Mouse (Mus musculus) liver, adult 2 months (tissue): ENCODE data around the gene Fmo6.

Experiments
- CTCF ChIP-seq: fragments of 200-500 bp; IDR thresholded peaks from 2 replicates; pipeline ENCODE4 v1.5.1; 2011; ENCODE audit warnings: low read depth, low read length, control low read depth
- POLR2A ChIP-seq: fragments of 200-500 bp; IDR thresholded peaks from 2 replicates; pipeline ENCODE4 v1.6.1; 2011; ENCODE audit warnings: low read length, control low read depth; ENCODE audit not compliant: insufficient read depth; ENCODE audit errors: extremely low read depth

DNA sequence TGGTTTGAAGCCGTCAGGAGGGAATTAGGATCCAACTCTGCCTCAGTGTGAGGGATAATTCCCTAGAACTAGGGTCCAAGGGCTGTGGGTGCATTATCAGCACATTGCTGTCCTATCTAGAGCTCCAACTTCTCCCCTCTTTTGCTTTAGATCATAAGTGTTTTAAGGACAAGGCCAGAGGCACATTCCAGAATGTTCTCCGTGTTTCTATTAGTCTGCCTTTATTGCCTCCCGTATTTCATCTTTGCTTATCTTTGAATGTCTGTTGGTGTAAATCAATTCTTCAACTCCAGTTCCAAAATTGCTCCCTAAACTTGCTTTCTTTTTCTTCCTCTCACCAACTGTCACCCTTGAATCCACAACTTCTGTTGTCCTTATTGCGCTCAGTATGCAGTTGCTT is 4.9 kb downstream of the Fmo6 start:
- TF ChIP-seq CTCF (no peak), POLR2A (no peak)
